Mouse (Mus musculus) lung, postnatal 10 days (tissue): ENCODE measurements at regions not wholly inside any gene's neighbourhood (a gene's known extent, or its start where the extent isn't known, plus 50 kb on each side); places are given as distances from the start of the nearest gene placed in this dataset.

ENCODE experiments used
- DNase-seq: peaks from one replicate; pipeline ENCODE4 v3.0.0; 2021

DNA sequence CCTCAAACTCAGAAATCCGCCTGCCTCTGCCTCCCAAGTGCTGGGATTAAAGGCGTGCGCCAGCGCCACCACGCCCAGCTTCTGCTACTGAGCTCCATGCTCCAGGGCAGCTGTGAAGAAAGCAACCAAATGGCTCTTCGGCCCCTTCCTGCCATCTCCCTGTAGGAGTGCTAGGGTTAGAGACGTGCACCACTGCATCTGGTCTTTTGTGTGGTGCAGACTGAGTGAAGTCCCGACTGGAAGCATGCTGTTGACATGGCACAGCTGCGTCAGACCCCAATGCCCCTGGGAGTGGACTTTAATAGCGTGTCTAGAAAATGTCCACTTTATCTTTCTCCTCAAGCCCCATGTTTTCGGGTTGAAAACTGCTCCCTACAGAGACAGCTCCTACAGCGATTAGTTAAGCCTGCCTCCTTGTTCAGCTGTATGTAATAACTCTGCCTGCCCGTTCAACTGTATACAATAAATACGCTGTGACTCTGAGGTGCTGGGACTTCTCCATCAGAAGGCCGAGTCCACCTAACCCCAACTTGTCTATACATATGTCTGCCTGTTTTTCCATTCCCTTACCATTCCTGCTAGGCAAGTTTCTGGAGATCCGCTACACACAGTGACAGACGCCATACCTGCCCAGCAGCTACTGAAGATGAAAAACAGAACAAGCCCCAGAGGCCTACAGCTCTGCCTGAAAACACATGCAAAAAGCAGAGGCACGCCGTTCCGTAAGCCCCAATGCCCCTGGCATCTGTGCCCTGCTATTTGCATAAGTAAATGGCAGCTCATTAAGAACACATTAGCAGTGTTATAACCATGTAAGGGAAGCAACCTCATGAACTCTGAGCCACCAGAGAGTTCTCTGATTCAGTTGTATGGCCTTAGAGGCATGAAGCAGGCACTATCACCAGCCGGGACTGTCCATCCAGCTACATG is 105.2 kb downstream of the Ier5 start:
- no peak for DNase-seq

DNA sequence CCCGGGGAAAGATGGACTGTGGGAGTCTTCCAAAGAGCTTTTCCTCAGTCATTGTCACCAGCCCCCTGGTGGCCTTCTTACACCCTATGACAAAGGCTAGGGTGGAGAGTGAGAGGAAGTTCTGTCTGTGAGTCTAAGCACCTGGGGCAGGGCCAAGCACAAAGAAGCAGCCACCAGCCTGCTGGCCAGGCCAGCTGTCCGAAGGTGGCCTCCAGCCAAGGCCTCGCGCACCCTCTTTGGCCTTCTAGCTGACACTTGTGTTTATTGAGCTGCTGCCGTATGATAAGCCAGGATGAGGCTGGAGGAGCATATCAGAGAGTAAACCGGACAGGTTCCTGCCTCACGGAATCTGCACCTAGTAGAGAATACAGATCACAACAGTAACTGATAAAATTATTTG is 99.0 kb upstream of the Cacna1e start:
- peak; percentile 50 for DNase-seq

DNA sequence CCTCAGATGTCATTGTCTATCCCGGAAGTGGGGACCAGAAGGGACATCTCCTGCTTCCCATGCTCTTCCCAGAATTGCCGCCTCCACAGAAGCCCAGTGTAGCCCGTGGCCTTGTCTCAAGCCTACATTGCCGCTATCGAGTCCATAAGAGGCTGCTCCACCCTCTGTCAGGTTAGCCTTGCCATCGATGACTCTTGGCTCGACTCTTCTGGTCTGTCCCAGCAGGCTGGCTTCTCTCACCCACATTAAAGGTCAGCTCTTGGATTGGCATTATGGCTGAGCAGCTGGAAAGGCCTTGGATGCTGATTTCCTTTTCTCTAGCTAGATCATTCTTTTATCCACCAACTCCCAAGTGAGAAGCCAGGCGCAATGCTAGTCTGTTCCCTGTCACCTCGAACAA is 98.5 kb upstream of the Cacna1e start:
- DNase-seq, result no peak

DNA sequence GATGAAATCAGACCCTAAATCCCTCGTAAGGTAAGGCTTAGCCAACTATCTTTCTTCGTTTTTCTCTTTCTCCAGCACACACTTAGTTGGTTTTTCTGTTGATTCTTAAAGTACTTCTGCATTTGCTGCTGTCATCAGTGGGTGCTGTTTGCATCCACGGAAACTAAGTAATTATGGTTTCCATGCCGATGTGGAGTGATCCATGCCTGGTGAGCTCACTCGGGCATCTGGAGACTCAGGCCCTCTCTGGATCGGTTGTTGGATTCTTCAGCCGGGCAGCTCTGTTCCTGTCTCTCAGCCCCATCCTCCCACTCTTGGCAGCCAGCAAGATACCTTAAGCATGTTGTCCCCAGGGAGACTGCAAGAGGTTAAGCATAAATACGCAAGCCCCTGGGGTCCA is 97.4 kb upstream of the Cacna1e start:
- no peak for DNase-seq

DNA sequence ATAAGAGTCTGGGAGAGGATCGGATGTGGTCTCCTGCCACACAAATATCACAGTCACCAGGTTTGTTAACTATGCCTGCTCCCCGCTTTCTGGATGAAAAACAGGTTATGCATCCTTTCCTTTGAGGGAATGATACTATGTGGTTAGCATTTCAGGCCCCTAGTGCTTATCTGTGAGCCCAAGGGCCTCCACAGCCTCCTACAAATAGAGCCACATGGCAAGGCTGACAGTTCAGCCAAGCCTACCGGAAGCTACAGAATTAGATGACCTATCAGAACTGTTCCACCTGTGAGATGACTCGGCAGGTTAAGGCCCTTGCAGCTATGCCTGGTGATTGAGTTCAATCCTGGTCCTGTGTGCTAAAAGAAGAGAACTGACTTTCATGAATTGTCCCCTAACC is 91.4 kb upstream of the Cacna1e start:
- no peak for DNase-seq

DNA sequence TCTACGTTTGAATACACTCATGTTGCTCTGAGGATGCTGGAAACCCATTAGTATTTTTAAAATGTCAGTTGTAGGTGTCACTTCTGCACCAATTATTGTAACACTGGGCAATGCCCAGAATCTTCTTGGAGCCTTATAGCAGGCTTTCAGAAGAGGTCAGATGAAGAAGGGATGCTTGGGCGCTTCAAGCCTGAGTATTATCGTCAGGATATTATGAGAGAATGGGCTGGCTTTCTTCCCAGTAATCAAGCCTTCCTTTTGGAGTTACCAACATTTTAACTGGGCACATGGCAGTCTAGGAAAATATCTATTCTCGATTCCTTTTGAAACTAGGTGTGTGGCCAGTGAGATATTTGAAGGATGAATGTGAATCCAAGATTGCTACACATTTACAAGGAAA is 77.0 kb upstream of the Cacna1e start:
- no peak for DNase-seq

DNA sequence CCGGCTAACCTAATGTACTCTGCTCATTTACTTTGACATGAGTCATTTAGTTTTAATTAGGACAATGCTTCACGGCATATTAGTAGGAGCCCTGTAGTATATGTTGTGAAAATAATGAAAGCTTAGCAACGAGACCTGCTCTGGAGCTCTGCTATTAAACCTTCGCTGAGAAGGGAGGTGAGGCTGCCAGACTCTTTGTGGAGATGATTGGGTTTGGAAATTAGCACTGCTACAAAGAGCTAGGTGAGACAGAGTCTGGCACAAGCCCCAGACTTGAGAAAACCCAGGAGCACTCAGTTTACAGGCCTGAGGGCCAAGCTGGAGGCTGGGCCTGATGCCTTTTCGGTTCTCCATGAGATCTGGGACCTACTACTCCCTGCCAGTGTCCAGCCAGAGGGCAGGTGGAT is 72.3 kb upstream of the Cacna1e start:
- DNase-seq, result no peak

DNA sequence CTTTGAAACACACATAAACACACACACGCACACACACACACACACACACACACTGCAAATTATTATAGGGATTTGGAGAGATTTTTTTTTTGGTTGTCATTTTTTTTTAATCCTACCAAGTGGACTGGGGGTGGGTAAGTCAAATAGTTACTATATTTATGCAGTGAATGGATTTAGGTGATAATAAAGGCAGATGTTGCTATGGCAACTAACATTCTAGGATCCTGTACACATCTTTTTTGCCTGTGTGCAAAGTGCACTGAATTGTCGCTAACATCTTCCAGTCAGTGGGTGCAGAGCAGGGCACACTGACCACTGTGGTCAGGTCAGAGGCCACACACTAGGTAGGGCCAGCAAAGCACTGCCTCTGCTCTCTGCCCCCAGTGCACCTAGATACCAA is 68.4 kb upstream of the Cacna1e start:
- DNase-seq, result no peak
